Mouse (Mus musculus) CH12.LX (cell line): ENCODE data around the gene Endou. TPM values are rescaled to one million over a fixed set of nuclear protein-coding genes. Genes with fewer than 3 reads are reported as not detected.

Experiments used
- DNase-seq: peaks from one replicate; pipeline ENCODE4 v3.0.0-alpha.2; 2013; ENCODE audit errors: extremely low read depth
- H3K27ac ChIP-seq: 2 replicates; pipeline ENCODE4 v1.5.1; 2012; ENCODE audit warnings: low read depth, mild to moderate bottlenecking, control low read depth, moderate library complexity; ENCODE audit not compliant: insufficient read depth
- H3K27me3 ChIP-seq: replicated peaks from 2 replicates; pipeline ENCODE3; 2012; ENCODE audit warnings: inconsistent platforms
- H3K36me3 ChIP-seq, 2 experiments: replicated peaks in 1 of 2; 2 replicates each; pipeline versions ENCODE3 to v1.6.1; 2012; ENCODE audit warnings: inconsistent platforms in 1 of 2, low read length in 1 of 2, mild to moderate bottlenecking in 1 of 2, mixed read lengths in 1 of 2, moderate library complexity in 1 of 2; ENCODE audit not compliant: control insufficient read depth in 1 of 2, insufficient read depth in 1 of 2
- H3K4me1 ChIP-seq, 2 experiments: 2 replicates each; pipeline ENCODE4 v1.6.1; 2012; ENCODE audit warnings: inconsistent platforms in 1 of 2, moderate library complexity in 1 of 2; ENCODE audit not compliant: insufficient read depth in 2 of 2, control insufficient read depth in 1 of 2
- H3K4me2 ChIP-seq: 2 replicates; pipeline ENCODE4 v1.6.1; 2012; ENCODE audit warnings: low read depth, mild to moderate bottlenecking, control low read depth; ENCODE audit not compliant: poor library complexity, insufficient read depth, severe bottlenecking
- H3K4me3 ChIP-seq, 3 experiments: fragments of 150-350 bp in 1 of 3; sonication (generic) in 1 of 3; replicated peaks in 1 of 3; 2 replicates each; pipeline versions ENCODE3 to v1.5.1; 2011 to 2012; ENCODE audit warnings: low read depth in 2 of 3, low read length in 2 of 3, mild to moderate bottlenecking in 2 of 3, moderate library complexity in 2 of 3, control low read depth in 1 of 3, improper control_type of control experiment in 1 of 3, inconsistent platforms in 1 of 3, mixed read lengths in 1 of 3; ENCODE audit not compliant: poor library complexity in 1 of 3
- H3K79me2 ChIP-seq: replicated peaks from 2 replicates; pipeline ENCODE4 v1.6.1; 2012; ENCODE audit warnings: mild to moderate bottlenecking, moderate library complexity; ENCODE audit not compliant: control insufficient read depth, poor library complexity, insufficient read depth, severe bottlenecking; ENCODE audit errors: extremely low read depth
- H3K9ac ChIP-seq: 2 replicates; pipeline ENCODE4 v1.6.1; 2012; ENCODE audit warnings: low read depth, mild to moderate bottlenecking, control low read depth, moderate library complexity; ENCODE audit not compliant: insufficient read depth
- H3K9me3 ChIP-seq: replicated peaks from 2 replicates; pipeline ENCODE3; 2012; ENCODE audit warnings: low read length, inconsistent platforms, mixed read lengths
- BHLHE40 ChIP-seq: IDR thresholded peaks from 2 replicates; pipeline ENCODE4 v1.6.1; 2011; ENCODE audit warnings: mild to moderate bottlenecking, low read depth, low read length, improper control_type of control experiment
- CTCF ChIP-seq, 2 experiments: IDR thresholded peaks in 1 of 2; conservative IDR thresholded peaks in 1 of 2; 2 replicates each; pipeline ENCODE4 v1.5.1; 2011 to 2012; ENCODE audit warnings: low read depth in 2 of 2, low read length in 2 of 2, improper control_type of control experiment in 1 of 2, inconsistent platforms in 1 of 2, mild to moderate bottlenecking in 1 of 2, moderate library complexity in 1 of 2
- E2F4 ChIP-seq: IDR thresholded peaks from 2 replicates; pipeline ENCODE4 v1.6.1; 2011; ENCODE audit warnings: low read depth, low read length, improper control_type of control experiment; ENCODE audit not compliant: insufficient replicate concordance
- MXI1 ChIP-seq: IDR thresholded peaks from 2 replicates; pipeline ENCODE4 v1.6.1; 2011; ENCODE audit warnings: mild to moderate bottlenecking, low read depth, low read length, improper control_type of control experiment
- MYC ChIP-seq: IDR thresholded peaks from 2 replicates; pipeline ENCODE4 v1.6.1; 2011; ENCODE audit warnings: low read depth, mild to moderate bottlenecking, improper control_type of control experiment, low read length
- NRF1 ChIP-seq: IDR thresholded peaks from 2 replicates; pipeline ENCODE4 v1.6.1; 2014; ENCODE audit warnings: low read depth, mild to moderate bottlenecking, inconsistent platforms, low read length, improper control_type of control experiment, moderate library complexity
- RAD21 ChIP-seq: IDR thresholded peaks from 2 replicates; pipeline ENCODE4 v1.6.1; 2011; ENCODE audit warnings: low read depth, mild to moderate bottlenecking, low read length, improper control_type of control experiment, moderate library complexity
- SMC3 ChIP-seq: IDR thresholded peaks from 2 replicates; pipeline ENCODE4 v1.6.1; 2011; ENCODE audit warnings: low read depth, low read length, improper control_type of control experiment
- USF2 ChIP-seq: conservative IDR thresholded peaks from 2 replicates; pipeline ENCODE4 v1.6.1; 2011; ENCODE audit warnings: low read depth, low read length, improper control_type of control experiment
- ZC3H11A ChIP-seq: IDR thresholded peaks from 2 replicates; pipeline ENCODE4 v1.6.1; 2012; ENCODE audit warnings: low read depth, mild to moderate bottlenecking, inconsistent platforms, low read length, improper control_type of control experiment
- ZKSCAN1 ChIP-seq: IDR thresholded peaks from 2 replicates; pipeline ENCODE4 v1.6.1; 2012; ENCODE audit warnings: low read depth, inconsistent platforms, low read length, improper control_type of control experiment, borderline replicate concordance
- ZNF384 ChIP-seq: IDR thresholded peaks from 2 replicates; pipeline ENCODE4 v1.6.1; 2012; ENCODE audit warnings: low read depth, low read length, improper control_type of control experiment, inconsistent platforms
- dilution Hi-C: fragments of 300-500 bp; cut with MboI; formaldehyde crosslinking; loops from 2 replicates; pipeline ENCODE4 v1.14.3; 2020; ENCODE audit warnings: low sequenced_read_pairs; ENCODE audit not compliant: extremely low pct_unique_long_range_greater_than_20kb, extremely low pct_ligation_motif_present
- in situ Hi-C: fragments of 300-500 bp; cut with MboI; formaldehyde crosslinking; loops from 3 replicates; pipeline ENCODE4 v1.14.3; 2019; ENCODE audit warnings: low sequenced_read_pairs, low pct_ligation_motif_present, low pct_unique_long_range_greater_than_20kb, mixed read lengths
- polyA plus RNA-seq: library from polyadenylated mRNA; unstranded; fragments of >175 nt; gene quantifications from 2 replicates; pipeline ENCODE4 v1.2.1, GENCODE M21; 2012; ENCODE audit warnings: low read depth; ENCODE audit not compliant: insufficient read length
- total RNA-seq, 2 experiments: library from RNA; depleted of rRNA; stranded (reverse); fragments of 300-350 nt in 1 of 2; fragments of >200 nt in 1 of 2; gene quantifications; 2 replicates each; pipeline ENCODE4 v1.2.3; 2012 to 2014

Endou gene
- total and polyA plus RNA-seq, 3 experiments = 49.5 to 66.9 (median 64.0) TPM

- no peak overlapping the region for H3K9ac ChIP-seq
- no peak overlapping the region for H3K4me3 ChIP-seq
- no peak for DNase-seq
- in situ Hi-C loops = loop anchor here (5.0 kb wide), 1 partner anchor 37 kb away; no protein-coding TSS in a partner anchor
- peak; percentile 66 for TF ChIP-seq ZNF384
- no peak for TF ChIP-seq MYC
- TF ChIP-seq E2F4 = no peak
- TF ChIP-seq, all 38 proteins: peak for 1
- H3K4me1 ChIP-seq = peaks cover 34 to 53% of the 10 kb centered on the region in 2 experiments
- dilution Hi-C loops = no loop called here
- H3K4me2 ChIP-seq = no peak overlapping the region
- no peaks in the 10 kb centered on the region for H3K27me3 ChIP-seq
- H3K79me2 ChIP-seq = no peaks in the 10 kb centered on the region
- peaks cover 15 to 32% of the 10 kb centered on the region in 2 experiments for H3K36me3 ChIP-seq
- H3K27ac ChIP-seq = no peak overlapping the region
- no peaks in the 10 kb centered on the region for H3K9me3 ChIP-seq
These were observed 23.3 kb upstream of the Endou start for GRCm38 (mm10) chr15:97754476-97754875.

DNA sequence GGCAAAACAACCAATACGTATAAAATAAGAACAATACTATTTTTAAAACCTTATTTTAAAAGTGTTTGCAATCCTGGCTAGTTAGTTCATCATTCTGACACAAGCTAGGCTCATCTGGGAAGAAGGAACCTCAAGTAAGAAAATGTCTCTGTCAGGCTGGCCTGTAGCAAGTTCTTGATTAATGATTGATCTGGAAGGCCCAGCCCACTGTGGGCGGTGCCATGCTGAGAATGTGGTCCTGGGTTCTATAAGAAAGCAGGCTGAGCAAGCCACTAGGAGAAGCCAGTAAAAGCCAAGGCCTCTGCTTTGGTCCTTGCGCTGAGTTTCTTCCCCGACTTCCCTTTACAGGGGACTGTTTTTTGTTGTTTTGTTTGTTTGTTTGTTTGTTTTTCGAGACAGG is 21.4 kb upstream of the Endou start:
- H3K4me3 ChIP-seq = no peak overlapping the region
- no peak overlapping the region for H3K27ac ChIP-seq
- H3K79me2 ChIP-seq = no peaks in the 10 kb centered on the region
- H3K9ac ChIP-seq = no peak overlapping the region
- TF ChIP-seq NRF1 (no peak), BHLHE40 (no peak), ZKSCAN1 (no peak), SMC3 (no peak)
- H3K4me1 ChIP-seq = peaks cover 34 to 58% of the 10 kb centered on the region in 2 experiments
- H3K9me3 ChIP-seq = no peaks in the 10 kb centered on the region
- in situ Hi-C loops = loop anchor here (5.0 kb wide), 1 partner anchor 35 kb away; no protein-coding TSS in a partner anchor
- H3K27me3 ChIP-seq = no peaks in the 10 kb centered on the region
- DNase-seq = no peak
- dilution Hi-C loops = no loop called here
- H3K36me3 ChIP-seq = peaks cover 8 to 28% of the 10 kb centered on the region in 2 experiments
- no peak overlapping the region for H3K4me2 ChIP-seq

DNA sequence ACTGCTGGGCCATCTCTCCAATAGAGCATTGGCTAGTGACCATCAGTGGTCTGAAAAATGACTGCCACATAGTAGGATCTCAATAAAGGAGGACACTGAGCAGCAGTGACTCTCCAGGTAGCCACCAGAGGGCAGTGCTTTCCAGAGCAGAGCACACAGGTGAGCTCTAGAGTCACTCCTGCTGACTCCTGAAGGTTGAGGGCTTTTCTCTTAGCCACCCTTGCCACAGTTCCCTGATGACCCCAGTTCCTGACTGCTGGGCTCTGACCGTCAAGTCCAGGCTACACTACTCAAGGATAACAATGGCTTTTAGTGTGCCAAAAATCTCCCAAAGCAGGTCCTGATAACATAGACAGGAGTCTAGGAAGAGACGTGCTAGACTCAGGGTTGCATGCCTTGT is 20.5 kb upstream of the Endou start:
- H3K36me3 ChIP-seq = peaks cover 3 to 25% of the 10 kb centered on the region in 2 experiments
- in situ Hi-C loops (loop anchor here (5.0 kb wide), 1 partner anchor 34 kb away; no protein-coding TSS in a partner anchor), dilution Hi-C loops (no loop called here)

More for the DNA sequence above, 20.5 kb upstream of the Endou start:
- H3K4me1 ChIP-seq = peaks cover 34 to 58% of the 10 kb centered on the region in 2 experiments
- H3K27ac ChIP-seq = no peak overlapping the region
- TF ChIP-seq NRF1 = no peak
- peak; percentile 92 for TF ChIP-seq ZKSCAN1
- 0 out of 2 replicates have a peak, but pooled peaks have one; percentile 1 for TF ChIP-seq ZC3H11A
- TF ChIP-seq CTCF (conservative IDR thresholded peaks at IDR 0.05 in 1 of 2, IDR thresholded peaks at IDR 0.05 in 1 of 2; ENCODE audit: low read depth in 2 of 2, low read length in 2 of 2) = peak; percentile 72 to 83
- no peak for TF ChIP-seq USF2
- TF ChIP-seq RAD21 = peak; percentile 59
- TF ChIP-seq SMC3 = peak; percentile 71
- 0 out of 2 replicates have a peak, but pooled peaks have one; percentile 11 for TF ChIP-seq BHLHE40
- no peak for TF ChIP-seq MXI1
- no peak for DNase-seq
- no peak overlapping the region for H3K9ac ChIP-seq
- no peak overlapping the region for H3K4me3 ChIP-seq
- no peaks in the 10 kb centered on the region for H3K9me3 ChIP-seq
- H3K4me2 ChIP-seq = no peak overlapping the region
- no peaks in the 10 kb centered on the region for H3K27me3 ChIP-seq
- no peaks in the 10 kb centered on the region for H3K79me2 ChIP-seq
